Mouse (Mus musculus) A20 (cell line): ENCODE results near the gene Dao.

Experiments
- DNase-seq: peaks from one replicate; pipeline ENCODE4 v3.0.0-alpha.2; 2011; ENCODE audit warnings: low read depth, low spot score

The Dao gene

DNA sequence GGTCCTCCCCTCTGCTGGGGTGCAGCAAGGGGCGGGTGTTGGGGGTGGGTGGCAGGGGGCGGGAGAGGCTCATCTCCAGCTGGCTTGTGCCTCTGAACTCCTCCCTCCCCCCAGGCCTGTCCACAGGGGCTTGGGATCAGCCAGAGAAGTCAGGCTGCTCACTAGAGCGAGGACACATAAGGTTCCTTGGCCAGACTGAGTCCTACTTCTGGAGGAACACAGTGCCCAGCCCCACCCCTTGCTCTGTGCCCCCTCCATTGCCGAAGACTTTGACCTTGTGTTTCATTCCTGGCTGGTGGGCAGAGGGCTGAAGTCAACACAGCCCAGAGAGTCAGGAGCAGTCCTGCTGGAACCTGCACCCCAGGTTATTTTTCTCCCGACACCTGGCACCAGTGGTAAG is at the start of gene Dao:
Gene Dao (plus strand): TSS at position 162 of the 400 bp plus-strand sequence.
- no peak for DNase-seq

DNA sequence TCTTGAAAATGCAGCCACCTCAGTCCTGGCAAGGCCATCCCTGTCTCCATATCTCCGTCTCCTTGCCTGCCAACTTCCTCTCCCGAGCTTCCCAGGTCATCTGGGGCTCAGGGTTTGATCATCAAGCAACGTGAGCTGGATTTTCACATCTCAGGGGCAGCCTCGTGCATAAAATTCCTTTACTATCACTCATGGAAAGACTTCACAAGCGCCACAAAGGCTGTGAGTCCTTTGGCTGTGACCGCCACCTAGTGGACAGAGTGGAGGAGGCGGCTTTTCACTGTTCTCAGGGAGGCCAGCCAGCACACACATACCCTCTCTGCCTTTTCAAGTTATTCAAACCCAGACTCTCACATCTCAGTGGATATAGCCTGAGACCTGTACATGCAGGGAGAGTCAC is 49.1 kb upstream of the Dao start:
- DNase-seq: peak; percentile 62

DNA sequence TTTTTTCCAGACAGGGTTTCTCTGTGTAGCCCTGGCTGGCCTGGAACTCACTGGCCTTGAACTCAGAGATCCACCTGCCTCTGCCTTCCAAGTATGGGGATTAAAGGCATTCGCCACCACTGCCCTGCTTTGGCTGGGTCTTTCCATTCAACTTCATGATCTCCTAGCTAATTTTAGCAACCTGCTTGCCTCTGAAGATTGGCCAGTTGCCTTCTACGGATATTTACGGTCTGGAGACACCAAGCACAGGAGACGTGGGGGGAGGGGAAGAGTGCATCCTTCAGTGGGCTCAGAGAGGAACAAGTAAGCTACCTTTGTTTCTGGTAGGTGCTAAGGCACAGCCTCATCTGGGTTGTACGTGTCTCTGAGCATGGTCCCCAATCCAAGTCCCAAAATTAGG is 48.2 kb upstream of the Dao start:
- no peak for DNase-seq

DNA sequence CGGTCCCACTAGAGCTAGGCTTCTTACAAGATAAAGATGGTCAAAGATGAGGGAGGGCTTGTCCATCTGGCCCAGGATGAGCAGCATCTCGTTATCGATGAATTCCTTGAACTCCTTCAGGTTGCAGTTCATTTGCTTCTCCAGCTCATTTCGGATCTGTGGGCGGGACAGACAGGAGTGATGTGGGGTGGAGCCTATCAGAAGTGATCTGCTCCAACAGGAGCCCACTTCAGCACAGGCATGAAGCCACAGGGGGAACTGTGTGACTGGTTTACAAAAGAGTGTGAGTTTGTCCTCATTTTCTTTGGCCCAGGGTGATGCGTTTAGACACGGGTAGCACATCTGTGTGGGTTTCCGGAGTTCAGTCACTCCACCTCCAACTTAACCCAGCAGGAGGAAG is 47.8 kb upstream of the Dao start:
- DNase-seq: no peak

DNA sequence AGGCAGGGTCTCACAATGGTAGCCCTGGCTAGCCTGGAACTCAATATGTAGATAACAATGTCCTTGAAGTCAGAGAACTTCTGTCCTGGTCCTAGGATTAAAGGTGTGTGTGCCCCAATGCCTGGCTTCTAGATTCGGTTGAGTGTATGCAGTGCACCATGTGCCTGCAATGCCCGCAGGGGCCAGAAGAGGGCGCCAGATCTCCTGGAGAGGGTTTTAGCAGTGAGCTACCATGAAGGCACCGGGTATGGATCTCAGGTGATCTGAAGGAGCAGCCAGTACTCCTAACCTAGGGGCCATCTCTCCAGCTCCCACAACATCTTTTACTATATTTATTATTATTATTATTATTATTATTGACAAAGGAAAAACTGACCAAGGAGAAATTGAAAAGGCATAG is 47.0 kb upstream of the Dao start:
- peak; percentile 86 for DNase-seq

DNA sequence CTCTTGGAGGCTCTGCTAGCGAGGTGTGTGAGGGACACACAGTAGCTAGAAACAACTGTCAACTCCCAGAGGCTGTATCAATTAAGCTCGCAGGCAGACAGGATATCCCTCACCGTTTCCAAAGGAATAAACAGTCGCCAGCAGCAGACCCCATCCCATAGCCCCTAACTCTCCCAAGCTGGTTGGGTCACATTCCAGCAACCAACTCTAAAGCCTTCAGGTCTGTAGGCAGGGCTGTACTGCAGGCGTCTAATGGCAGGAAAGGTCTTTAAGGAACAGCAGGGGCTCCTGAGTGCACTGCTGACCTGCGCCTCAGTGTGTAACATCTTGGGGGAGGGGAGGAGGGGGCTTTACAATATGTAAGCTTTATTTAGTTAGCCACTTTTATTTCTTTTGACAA is 44.5 kb upstream of the Dao start:
- no peak for DNase-seq

DNA sequence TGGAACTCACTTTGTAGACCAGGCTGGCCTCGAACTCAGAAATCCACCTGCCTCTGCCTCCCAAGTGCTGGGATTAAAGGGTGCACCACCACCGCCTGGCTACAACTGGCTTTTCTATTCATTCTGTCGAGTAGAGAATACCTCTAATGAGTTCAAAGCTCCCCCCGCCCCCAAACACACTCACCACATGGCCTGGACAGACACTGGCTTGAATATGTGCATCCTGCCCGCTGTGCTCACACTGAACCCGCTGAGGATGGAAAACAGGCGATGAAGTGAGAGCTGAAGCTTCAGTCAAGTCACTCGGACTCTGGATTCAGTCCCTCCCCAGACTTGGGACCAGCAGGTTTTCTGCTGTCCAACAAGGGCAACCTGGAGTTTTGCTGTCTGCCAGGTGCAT is 43.1 kb upstream of the Dao start:
- DNase-seq: no peak

DNA sequence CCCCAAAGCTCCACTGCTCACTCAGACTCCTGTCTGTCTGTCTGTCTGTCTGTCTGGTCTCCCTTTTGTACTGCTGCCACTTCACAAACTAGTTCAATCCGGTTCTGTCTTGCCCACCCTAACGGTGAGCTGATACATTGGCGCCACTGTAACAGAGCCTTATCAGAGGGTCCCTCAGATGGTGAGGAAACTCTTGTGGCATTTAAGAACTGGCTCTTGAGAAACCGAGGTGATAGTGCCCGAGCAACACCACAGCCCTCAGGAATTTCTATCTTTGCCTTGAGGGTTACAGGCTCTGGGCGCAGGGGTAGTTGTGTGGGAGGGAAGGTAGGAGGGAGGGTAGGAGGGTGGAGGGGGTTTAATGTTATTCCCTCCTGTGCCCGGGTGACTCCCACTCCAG is 41.7 kb upstream of the Dao start:
- no peak for DNase-seq

DNA sequence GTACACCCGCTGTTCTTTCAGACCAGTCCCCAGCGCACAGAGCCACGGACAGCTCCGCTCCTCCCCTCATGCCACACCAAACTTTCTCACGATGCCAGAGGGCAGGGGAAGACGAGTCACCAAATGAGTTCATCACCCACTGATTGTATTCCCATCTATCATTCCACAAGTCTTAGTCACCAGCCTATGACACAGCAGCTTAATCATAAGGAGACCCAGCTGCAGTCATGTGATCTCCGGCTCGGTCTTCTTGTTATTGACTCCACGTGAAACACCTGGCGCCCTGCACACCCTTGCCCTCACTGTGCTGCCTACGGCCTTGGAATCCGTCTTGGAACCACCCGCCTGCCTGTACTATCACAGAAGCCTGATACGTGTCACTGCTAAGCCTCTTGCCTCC is 38.5 kb upstream of the Dao start:
- DNase-seq: no peak

DNA sequence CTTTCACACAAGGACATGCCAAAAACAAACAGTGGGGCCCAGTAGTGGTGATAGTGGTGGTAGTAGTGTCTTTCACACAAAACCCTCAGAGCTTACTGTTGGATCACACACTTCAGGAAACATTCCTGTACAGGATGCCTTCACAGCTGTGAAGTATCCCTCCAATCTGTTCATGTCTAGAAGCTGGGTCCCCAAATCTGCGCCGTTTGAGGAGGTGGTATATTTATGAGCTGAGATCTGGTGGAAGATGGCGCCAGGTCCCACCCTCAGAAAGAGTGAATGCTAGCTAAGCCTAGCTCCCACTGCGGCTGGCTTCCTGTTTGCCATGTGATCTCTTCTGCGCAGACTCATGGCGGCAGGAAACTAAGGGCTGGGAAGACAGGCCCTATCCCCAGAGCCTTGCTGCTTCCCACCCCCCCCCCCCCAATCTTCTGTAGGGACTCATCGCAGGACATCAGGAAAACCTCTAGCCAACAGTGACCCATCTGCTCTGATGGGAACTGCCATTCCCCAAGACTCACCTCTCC is 37.8 kb upstream of the Dao start:
- DNase-seq: no peak

DNA sequence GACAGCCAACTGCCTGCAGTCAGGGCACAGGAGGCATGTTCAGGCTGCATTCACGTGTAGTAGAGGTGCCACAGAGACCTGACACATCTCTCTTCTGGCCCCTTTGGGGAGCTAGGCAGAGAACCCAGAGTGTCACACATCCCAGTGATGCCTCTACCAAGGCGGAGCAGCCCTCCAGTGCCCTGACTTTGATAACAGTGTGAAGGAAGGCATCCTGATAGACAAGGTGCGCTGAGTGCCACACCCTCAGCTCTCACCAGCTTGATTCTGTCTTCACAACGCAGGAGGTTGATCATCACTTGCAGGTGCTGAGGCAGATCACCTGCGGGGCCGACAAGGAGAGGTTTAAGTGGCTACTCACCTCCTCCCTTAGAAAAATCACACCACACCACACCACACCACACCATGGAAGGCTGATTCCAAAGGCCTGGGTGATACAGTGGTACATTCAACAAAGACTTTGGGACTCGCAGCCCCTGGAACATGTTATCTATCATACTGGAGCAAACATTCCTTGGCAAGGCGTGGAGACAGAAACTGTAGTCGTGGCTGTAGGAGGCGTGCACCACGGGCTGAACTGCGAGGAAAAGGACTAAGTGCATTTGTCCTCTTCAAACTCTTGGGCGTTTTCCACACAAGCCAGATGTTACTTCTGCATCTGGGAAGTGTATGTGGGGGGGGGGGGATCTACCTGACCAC is 36.9 kb upstream of the Dao start:
- DNase-seq: no peak

DNA sequence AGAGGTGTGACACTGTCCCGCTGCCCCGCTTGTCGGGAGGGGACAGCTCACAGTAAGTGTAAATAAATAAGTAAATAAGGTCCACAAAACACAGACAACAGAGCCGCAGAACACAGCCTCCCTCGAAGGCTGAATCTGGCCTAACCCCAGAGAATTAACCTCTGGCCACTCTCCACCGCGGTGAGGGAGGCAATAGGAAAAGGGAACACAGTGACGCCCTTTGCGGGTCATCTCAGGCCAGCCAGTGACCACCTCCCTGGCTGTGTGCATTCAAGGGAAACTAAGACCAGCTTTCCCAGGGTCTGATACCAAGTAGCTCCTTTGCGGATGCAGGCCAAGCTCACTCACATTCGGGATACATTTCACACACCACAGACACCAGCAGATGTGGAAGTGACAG is 35.1 kb upstream of the Dao start:
- no peak for DNase-seq

DNA sequence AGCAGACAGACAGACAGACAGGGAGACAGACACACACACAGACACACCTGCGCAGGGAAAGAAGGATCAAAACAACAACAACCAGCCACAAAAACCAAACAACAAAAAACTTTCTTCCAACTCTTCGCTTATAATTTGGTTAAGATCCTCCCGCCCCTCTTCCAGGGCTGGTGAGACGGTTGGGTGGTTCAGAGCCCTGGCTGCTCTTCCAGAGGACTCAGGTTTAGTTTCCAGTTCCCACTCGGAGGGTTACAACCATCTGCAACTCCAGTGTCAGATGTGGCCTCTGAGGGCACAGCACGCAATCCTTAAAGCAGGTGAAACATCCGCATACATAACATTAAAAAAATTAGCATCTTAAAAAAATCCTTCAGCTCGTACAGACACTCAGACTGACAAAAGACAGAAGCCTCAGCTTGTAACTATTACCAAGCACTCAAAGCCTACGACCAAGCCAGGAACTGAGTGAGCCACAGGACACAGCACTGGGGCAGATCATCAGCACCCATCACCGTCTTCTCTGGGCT is 32.0 kb upstream of the Dao start:
- no peak for DNase-seq

DNA sequence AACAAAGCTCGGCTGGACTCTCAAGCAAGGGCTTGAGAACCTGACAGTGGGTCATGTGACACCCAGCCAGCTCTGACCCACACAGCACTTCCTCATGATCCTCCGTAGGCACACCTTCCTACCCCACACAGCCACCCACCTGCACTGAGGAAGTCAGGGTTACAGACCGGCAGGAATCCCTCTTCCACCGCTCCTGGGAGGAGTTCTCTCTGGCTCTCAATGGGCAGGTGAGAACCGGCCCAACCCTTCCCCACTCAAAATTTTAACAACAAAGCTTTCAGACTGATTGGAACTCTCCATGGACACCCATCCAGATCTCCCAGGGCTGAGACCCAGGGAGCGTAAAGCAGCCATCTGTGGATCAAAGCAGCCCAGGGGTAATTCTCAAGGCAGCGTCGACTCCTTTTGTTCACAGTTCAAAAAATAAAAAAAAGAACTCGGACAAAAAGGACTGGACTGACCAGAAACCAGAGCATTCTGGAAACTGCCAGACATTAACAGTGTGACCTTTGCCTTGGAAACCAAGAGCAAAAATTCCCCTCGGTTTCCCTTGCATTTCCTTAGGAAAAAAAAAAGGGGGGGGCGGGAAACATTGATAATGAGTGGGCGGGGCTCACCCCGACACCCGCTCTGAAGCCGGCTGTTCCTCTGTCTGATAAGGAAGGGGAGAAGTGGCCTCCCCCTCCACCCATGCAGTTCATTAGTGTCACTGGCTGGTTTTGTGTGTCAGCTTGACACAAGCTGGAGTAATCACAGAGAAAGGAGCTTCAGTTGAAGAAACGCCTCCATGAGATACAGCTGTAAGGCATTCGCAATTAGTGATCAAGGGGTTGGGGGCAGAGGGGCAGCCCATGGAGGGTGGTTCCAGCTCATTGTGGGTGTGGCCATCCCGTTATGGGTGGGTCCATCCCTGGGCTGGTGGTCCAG is 30.7 kb upstream of the Dao start:
- no peak for DNase-seq

DNA sequence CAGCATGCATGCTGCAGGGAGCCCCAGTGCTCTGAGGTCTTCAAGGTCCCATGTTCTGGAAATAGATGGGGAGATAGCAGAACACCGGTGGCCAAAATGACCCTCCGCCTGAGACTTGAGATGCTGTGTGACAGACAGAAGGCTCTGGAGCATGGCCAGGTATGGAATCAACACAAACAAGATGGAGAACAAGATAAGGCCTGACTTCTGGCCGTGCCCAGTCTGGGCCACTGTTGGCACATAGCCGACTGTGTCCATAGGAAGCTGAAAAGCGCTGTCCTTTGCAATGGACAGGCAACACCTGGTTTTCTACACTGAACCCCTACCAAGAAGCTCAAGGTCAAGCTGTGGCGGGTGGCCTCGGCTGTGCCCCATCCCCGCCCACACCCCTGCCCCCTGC is 29.7 kb upstream of the Dao start:
- DNase-seq: no peak

DNA sequence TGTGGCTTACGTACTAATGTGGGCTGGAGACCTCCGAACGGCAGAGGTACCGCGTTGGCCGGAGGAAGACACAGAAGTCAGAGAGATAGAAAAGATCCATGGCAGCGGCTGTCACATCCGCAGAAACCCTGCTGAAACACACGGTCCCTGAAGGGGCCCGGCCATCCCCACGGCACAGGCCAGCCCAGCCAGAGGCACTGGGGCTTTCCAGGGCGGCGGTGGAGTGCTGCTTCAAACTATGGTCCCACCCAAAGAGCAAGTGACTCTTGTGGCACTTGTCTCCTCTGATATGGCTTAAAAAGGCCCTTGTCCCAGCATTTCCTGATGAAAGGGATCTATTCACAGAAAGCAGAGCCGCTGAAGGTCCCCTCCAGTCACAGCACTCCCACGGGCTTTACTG is 28.9 kb upstream of the Dao start:
- DNase-seq: no peak

DNA sequence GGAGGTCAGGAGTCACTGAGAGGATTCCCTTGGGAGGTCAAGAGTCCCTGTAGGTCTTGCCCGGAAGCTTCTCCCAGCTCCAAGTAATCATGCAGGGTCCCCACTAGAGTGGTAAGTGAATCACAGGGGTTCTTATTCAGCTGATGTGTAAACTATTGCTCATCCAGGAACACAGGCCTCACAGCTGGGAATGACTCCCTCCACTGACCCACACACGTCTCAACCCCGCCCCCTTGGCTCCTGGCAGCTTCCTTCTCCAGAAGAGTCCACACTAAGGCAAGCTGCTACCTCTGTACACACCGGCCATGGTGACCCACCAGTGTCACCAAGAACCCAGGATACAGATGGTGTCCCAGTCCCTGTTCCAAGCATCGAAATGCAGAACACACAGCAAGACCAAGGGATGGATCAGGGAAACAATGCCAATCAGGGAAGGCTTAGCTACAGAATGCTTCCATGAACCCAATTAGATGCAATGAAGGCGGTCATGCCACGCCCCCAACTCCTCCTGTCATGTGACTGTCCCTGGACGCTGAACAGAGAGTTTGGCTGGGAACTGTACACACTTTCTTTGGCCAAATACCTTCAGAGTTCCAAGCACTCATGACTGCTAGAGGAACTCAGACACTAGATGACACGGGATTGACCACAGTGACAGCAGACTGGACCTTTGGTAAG is 27.8 kb upstream of the Dao start:
- DNase-seq: no peak

DNA sequence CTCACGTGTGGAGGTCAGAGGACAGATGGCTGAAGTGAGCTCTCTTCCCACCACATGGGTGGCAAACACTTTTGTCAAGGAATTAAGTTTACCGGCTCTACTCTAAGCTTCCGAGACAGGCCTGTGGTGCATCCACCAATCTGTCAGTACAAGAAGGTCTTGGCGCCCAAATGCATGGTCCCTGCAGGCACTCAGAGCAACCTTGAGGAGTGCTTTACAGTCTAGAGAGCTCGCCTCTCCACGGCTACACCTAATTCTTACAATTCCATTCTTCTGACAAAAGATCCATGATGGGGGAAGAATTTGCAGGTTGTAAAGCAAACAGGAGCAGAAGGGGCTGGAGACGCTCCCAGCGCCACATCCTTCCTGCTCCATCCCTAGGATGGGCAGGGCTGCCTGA is 26.9 kb upstream of the Dao start:
- DNase-seq: no peak

DNA sequence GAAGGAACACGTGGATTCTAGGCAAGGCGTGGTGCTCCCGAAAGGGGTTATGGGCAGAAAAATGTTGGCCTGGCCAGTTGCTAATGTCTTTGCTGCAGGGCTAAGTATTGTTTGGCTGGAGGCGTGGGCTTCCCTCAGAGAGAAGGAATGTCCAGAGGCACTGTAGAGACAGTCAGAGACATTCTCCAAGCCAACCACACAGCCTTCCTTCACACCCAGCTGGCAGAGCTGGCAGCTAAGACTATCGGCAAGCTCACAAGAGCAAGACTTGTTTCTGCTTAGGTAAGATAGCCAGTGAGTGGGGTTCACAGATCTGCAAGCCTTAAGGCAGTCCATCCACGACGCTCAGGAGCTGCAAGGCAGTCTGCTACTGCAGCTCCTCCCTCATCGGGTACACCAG is 26.2 kb upstream of the Dao start:
- DNase-seq: no peak

DNA sequence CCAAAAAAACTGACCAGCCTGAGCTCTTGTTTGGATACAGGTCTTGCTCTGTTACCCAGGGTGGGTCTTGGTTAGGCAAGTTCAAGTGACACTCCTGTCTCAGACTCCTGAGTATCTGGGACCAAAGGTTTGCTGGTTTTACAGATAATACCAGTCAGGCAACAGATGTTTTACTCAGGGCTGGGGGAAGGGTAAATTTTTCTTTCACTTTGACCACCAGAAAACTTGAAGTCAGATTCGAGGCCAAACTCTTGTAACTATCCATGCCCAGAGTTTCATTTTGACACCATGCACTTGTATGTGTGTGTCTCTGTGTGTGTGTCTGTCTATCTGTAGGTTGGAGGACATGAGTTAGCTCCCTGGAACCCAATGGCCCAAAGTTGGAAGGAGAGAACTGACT is 23.0 kb upstream of the Dao start:
- peak; percentile 55 for DNase-seq

DNA sequence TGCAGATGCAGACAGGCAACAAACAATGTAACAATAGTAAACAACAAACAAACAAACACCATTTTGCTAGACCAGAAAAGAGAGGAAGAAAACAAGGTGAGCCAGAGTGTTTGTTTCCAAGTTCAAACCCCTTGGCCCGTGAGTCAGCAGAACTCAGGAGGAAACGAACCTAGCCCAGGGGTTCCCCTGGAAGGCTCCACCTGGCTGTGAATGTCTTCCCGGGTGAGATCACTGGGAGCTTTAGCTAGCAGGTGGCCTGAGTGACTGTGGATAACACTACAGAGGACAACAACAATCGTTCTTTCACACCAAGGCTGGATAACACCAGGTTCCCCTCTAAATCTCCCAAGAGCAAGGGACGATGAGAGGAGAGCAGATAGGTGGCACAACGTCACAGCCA is 22.3 kb upstream of the Dao start:
- DNase-seq: peak; percentile 72

DNA sequence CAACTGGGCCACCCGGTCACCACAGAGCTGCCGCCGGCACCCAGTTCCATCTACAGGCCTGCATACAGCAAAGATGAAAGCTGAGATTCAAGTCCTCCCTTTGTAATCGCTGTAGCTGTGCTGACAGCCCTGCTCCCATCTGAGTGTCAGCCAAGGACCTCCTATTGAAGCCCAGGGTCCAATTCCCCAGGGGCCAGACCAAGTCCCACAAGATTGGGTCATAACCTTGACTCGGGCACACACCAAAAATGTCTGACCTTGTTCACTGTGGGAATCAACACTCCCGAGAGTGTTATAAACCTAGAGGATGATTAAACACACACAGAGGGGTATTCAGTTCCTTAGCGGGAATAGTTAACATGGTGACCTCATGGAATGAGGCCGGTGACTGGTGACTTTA is 21.7 kb upstream of the Dao start:
- DNase-seq: no peak
